Comparison of ENCODE assay signal across 8 mouse cellular contexts in the genomic region with DNA sequence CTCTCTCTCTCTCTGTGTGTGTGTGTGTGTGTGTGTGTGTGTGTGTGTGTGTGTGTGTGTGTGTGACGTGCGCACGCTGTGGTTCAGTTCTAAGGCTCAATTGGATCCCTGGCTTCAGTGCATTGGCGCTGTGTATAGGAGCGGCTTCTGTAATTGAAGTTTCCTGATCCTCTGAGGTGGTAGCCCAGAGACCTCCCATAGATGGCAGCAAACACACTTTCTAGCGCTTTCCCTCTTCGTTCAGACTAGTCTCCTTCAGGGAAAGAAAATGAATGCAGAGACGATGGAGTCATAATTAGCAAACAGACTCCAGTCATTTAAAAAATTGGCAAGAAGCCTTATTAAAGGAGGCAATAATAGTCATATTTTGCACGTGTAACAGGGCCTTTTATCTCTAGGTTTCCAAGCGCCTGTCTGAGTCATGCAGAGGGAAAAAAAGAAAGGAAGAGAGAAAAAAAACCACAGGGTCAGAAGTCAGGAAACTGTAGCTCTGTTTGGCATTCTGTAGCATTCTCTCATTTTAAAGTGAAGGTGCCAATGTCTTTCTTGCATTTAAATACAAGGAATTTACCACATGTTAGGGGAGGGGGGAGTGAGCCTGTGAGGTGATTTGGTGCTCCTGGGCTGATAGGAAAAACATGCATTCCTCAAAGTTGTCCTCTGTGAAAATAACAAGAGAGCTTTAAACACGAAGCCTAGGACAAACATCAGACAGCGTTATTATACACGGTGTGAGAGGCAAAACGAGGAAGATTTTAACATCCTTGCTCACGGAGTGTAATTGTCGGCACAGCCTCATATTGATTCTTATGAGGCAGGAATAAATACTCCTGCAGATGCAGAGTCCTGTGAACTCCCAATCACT.
DNase-seq lines count a peak whose midpoint lies in the region; ATAC-seq and TF ChIP-seq lines count a peak whose summit lies in the region.

No protein-coding gene starts in this region.

- TF ChIP-seq EP300 in stomach, postnatal 0 days (optimal IDR thresholded peaks at IDR 0.05), result no peak

- DNase-seq in urinary bladder, postnatal 25 days (ENCODE audit: low spot score), result peak; percentile 15
- DNase-seq in urinary bladder, postnatal 10 days (ENCODE audit: low spot score), result no peak
- DNase-seq in embryo, embryonic 9.5 days (ENCODE audit: extremely low spot score), result peak; percentile 68
- DNase-seq in heart, embryonic 10.5 days (ENCODE audit: low spot score), result no peak
- DNase-seq in kidney, adult 8-10 months, result peak; percentile 59 to 71
- peak; percentile 60 for DNase-seq in limb, embryonic 10.5 days (ENCODE audit: low spot score)
- peak; percentile 65 for DNase-seq in stomach, postnatal 0 days (ENCODE audit: low spot score)

- peak overlapping the region; percentile 27; the same call in 1 of the 2 replicates for H3K4me3 ChIP-seq in heart, embryonic 10.5 days
- H3K4me3 ChIP-seq in limb, embryonic 10.5 days, result no peak overlapping the region
- H3K4me3 ChIP-seq in midbrain, embryonic 13.5 days (replicated peaks), result no peak overlapping the region
- no peak overlapping the region for H3K4me3 ChIP-seq in stomach, postnatal 0 days (ENCODE audit: low read depth, low read length)

- H3K36me3 ChIP-seq in heart, embryonic 10.5 days, result no peaks in the 10 kb centered on the region
- H3K36me3 ChIP-seq in limb, embryonic 10.5 days, result no peaks in the 10 kb centered on the region
- H3K36me3 ChIP-seq in midbrain, embryonic 13.5 days, result no peaks in the 10 kb centered on the region
- no peaks in the 10 kb centered on the region for H3K36me3 ChIP-seq in stomach, postnatal 0 days (ENCODE audit: control insufficient read depth, insufficient read depth, low read length)

- H3K4me1 ChIP-seq in heart, embryonic 10.5 days, result peaks cover 7% of the 10 kb centered on the region
- H3K4me1 ChIP-seq in limb, embryonic 10.5 days, result peaks cover 10% of the 10 kb centered on the region
- peaks cover 5% of the 10 kb centered on the region for H3K4me1 ChIP-seq in midbrain, embryonic 13.5 days (replicated peaks)
- no peaks in the 10 kb centered on the region for H3K4me1 ChIP-seq in stomach, postnatal 0 days (replicated peaks; ENCODE audit: control insufficient read depth, insufficient read depth)

- TF ChIP-seq CTCF in stomach, postnatal 0 days (IDR thresholded peaks at IDR 0.05; ENCODE audit: low read depth), result peak; percentile 90

- no peak overlapping the region for H3K27ac ChIP-seq in heart, embryonic 10.5 days
- no peak overlapping the region for H3K27ac ChIP-seq in limb, embryonic 10.5 days
- 0 out of 2 replicates have a peak overlapping the region, but pooled peaks have one; percentile 30 for H3K27ac ChIP-seq in midbrain, embryonic 13.5 days
- no peak overlapping the region for H3K27ac ChIP-seq in stomach, postnatal 0 days (replicated peaks)

- 26% methylated on average over 16 of the region's 16 CpGs for WGBS in heart, embryonic 10.5 days
- 31% methylated on average over 16 of the region's 16 CpGs for WGBS in limb, embryonic 10.5 days
- 19% methylated on average over 16 of the region's 16 CpGs for WGBS in midbrain, embryonic 13.5 days
- WGBS in stomach, postnatal 0 days, result 9% methylated on average over 16 of the region's 16 CpGs

- peak overlapping the region; percentile 32 for H3K4me2 ChIP-seq in midbrain, embryonic 13.5 days (replicated peaks)
- H3K4me2 ChIP-seq in stomach, postnatal 0 days (replicated peaks; ENCODE audit: low read depth), result peak overlapping the region; percentile 36

- H3K27me3 ChIP-seq in heart, embryonic 10.5 days (ENCODE audit: insufficient read depth, poor library complexity, severe bottlenecking), result peaks cover 5% of the 10 kb centered on the region; the same call in 1 of the 2 replicates
- H3K27me3 ChIP-seq in limb, embryonic 10.5 days (ENCODE audit: low read depth, poor library complexity, severe bottlenecking), result peaks cover 10% of the 10 kb centered on the region
- H3K27me3 ChIP-seq in midbrain, embryonic 13.5 days, result peaks cover 3% of the 10 kb centered on the region; the same call in 1 of the 2 replicates
- H3K27me3 ChIP-seq in stomach, postnatal 0 days (ENCODE audit: control insufficient read depth, insufficient read depth, low read length), result no peaks in the 10 kb centered on the region

- peak; percentile 94 for ATAC-seq in midbrain, embryonic 13.5 days
- ATAC-seq in stomach, postnatal 0 days (ENCODE audit: low FRiP score, low TSS enrichment), result peak; percentile 90

- no peak overlapping the region for H3K9ac ChIP-seq in midbrain, embryonic 13.5 days (replicated peaks)
- no peak overlapping the region for H3K9ac ChIP-seq in stomach, postnatal 0 days (ENCODE audit: low read length)

- H3K9me3 ChIP-seq in heart, embryonic 10.5 days, result no peaks in the 10 kb centered on the region
- H3K9me3 ChIP-seq in limb, embryonic 10.5 days (replicated peaks), result no peaks in the 10 kb centered on the region
- H3K9me3 ChIP-seq in midbrain, embryonic 13.5 days, result no peaks in the 10 kb centered on the region
- H3K9me3 ChIP-seq in stomach, postnatal 0 days (ENCODE audit: control insufficient read depth, low read length), result no peaks in the 10 kb centered on the region

Comparison
In these comparisons a context has a peak if more than half of its experiments do, and no peak if none do; other contexts are left out.
1. DNase-seq: peak in urinary bladder, postnatal 25 days (single experiment), embryo, embryonic 9.5 days (single experiment), kidney, adult 8-10 months (2 of 2), limb, embryonic 10.5 days (single experiment) and stomach, postnatal 0 days (single experiment); none in urinary bladder, postnatal 10 days (single experiment) and heart, embryonic 10.5 days (single experiment).